Mouse (Mus musculus): ENCODE measurements around the gene Foxred2. TPM values are rescaled to one million over a fixed set of nuclear protein-coding genes. Genes with fewer than 3 reads are reported as not detected.

Gene Foxred2
- total RNA-seq, 2 experiments from 2014 or later, result 0.64 to 0.87 TPM

DNA sequence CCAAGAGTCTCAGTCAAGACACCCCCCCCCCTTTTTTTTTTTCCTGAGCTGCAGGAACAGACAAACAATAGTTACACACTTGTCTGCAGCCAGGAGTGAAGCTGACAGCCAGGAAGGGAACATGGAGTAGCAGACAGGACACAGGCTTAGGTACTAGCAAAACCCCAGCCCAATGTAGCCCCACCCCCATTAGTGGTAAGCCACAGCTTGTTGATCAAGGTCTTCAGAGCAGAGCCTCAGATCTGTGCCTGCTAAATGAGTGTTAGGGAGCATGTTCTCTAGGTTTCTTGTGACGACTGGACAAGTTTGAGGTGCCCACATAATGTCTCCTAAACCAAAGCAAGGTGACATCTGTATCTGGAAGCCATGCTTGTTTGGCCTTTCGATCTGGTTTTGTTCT is 2.2 kb downstream of the Foxred2 start:
- no peak for DNase-seq
- intact Hi-C loops (cut with DNase I), result no loop called here

DNA sequence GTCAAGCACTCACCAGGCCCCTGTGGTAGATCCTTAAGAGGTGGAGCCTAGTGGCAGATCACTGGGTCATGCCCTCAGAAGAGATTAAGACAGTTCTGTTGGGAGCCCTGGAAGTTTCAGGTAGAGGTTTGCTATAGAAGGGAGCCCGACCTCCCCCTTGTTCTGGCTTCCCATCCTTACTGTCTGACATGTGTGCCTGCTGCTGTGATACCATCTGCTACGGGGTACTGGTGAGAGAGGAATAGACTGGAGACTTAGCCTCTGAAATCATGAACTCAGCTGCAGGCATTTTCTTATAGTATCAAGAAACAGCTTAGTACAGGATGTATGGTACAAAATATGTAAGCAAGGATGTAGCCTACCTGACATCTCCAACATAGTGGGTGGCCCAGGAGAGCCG is 3.6 kb downstream of the Foxred2 start:
- intact Hi-C loops (cut with DNase I), result no loop called here

DNA sequence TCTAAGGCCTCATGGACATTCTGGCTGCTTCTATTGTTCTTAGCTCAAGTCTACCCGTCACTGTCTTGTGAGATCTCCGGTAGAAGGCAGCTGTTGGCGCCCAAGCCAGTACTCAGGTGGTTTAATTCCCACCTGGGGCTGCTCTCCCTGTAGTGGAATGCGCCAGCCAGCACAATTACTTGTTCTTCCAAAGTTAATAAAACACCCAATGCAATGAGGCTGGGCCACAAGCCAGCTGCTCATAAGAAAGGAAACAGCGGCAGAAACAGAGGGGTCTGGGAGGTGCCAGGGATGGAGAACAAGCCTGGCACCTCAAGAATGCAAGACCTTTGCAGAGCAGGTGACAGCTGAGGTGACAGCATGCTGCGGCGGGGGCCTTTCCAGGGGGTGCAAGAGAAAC is 7.5 kb downstream of the Foxred2 start:
- DNase-seq, result no peak
- intact Hi-C loops (cut with DNase I), result no loop called here

More for the DNA sequence above, 3.6 kb downstream of the Foxred2 start:
- DNase-seq, result no peak

DNA sequence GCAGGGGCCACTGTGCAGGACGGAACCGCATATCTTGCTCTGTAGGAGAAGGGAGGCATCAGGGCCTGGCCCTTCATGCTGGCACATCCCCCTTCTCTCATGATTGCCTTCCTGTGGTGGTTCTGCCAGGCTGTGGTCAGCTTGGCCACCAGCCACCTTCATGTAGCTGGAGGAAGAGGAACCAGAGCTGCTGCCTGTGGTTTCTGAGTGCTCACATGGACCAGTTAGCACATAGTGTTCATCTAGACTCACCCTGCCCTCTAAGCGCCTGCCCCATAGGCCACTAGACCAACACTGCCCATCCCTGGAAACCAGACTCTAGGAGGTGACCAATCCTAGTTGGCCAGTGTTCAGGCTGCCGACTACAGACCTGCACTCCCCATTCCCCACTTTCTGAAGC is 10.8 kb downstream of the Foxred2 start:
- DNase-seq, result no peak

DNA sequence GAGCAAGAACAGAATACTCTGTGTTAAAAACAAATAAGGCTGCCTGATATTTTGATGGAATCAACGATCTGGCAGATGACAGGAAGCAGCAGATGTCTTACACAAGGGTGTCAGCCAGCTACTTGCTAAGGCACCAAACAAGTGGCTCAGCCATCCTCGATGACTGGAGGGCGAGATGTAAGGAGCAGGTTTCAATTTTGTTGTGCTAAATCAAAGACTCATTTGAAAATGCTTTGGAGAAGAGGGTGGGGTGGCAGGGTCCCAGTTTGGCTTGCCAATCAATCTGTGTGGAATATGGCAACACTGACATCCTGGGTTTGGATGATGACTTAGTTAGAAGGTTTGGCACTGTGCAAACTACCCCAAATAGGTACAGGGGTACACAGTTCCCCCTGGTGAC is 15.0 kb downstream of the Foxred2 start:
- no peak for DNase-seq
- intact Hi-C loops (cut with DNase I), result no loop called here

More for the DNA sequence above, 10.8 kb downstream of the Foxred2 start:
- intact Hi-C loops (cut with DNase I), result no loop called here

DNA sequence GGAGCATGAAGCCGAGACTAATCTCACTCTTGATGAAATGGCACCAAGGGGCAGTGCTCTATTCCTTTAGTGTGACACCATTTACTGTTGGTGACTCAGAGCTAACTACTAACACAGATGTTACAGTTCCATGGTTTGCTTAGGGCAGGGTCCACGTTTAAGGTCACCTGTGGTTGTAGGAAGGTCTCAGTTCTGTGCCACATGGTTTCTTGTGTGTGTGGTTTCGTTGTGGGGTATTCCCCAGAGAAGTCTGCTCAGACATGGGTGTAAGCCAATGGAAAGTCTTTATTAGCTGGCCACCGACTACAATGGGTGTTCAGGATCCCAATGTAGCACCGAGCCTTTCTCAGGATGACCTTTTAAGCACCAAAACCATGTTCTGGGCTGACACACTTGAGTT is 18.0 kb downstream of the Foxred2 start:
- no peak for DNase-seq
- intact Hi-C loops (cut with DNase I), result no loop called here

DNA sequence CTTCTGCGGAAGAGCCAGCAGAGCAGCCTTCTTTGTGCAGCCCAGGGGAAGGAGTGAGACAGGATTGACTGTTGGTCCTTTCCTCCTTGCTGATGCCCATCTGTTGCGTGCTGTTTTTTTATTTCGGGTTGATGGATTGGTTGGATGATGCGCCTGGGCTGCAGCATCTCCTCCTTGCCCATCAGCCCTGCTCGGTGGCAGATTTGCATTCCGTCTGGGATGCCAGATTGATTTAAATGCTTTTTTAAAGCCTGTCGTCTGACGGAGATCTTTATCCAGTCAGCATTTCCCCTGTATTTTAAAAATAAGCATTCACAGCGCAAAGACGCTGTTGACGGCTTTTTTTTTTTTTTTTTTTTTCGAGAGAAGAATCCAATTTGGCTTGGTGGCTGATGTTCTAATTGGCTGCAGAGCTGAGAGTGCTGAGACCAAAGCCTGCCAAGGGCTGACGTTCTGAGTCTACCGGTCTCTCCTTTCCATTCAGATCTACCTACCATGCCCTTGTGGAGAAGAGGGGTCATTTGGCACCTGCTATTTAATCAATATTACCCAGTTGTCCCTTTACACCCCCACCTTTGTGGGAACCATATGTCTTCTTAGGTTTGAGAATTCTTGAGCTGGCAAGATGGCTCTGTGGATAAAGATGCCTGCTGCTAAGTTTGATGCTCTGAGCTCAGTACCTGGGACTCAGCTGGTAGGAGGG is 20.7 kb downstream of the Foxred2 start:
- intact Hi-C loops (cut with DNase I), result no loop called here
- DNase-seq, result no peak

DNA sequence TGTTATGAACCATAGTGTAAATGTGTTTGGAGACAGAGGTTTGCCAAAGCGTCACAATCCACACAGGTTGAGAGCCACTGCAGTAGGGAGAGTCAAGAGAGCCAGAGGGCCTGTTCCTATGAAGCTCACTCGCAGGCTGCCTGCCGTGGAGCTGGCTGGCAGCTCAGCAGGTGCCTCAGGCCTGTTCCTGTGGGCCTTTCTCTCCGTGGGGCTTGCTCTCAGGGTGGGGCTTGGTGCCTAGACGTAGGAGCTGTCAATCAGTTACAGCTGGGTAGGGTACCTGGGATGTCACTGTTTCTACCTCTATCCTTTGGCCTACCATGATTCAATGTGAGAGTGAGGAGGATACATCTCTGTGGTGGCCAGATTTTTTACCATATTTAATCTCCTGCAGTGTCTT is 21.6 kb downstream of the Foxred2 start:
- intact Hi-C loops (cut with DNase I), result loop anchor here (5.0 kb wide), 1 partner anchor 37 kb away; the partner anchor contains the start of gene Eif3d
- DNase-seq, result no peak

DNA sequence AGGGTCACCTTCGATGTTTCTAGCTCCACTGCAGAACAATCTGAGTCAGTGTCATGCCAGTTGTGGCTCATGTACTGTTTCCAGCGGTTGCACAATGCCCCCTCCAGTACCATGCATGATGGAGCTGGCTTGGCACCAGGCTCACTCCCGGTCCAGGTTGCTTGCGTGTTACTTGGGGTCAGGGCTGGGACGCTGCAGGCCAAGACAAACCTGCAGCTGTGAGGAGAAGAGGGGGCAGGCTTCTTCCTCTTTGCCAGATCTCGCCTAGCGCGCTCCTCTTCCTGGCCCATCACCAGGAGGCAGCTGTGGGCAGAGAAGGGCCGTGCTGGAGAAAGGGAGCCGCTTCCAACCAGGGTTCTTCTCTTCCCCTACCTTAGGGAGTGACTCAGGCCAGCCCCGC is 22.2 kb downstream of the Foxred2 start:
- intact Hi-C loops (cut with DNase I), result loop anchor here (5.0 kb wide), 1 partner anchor 38 kb away; the partner anchor contains the start of gene Eif3d
- DNase-seq, result peak in 1 of 2 experiments; percentile 43

DNA sequence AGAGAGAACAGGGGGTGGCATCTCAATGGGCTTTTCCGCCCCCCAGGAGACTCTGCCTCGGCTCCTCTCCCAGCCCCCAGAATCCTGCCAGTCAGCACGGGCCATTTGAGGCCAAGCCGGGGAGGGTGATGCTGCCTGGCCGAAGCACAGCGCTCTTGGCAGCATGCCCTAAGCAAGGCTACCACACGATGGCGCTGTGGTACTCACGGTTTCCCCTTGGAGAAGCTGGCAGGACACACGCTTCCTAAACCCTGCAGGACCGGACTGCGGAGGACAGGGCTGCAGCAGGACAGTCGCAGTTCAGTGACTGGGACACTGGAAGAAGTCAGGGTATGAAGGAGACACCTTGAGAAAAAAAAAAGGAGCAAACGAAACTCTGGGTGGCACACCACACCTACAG is 22.8 kb downstream of the Foxred2 start:
- intact Hi-C loops (cut with DNase I), result loop anchor here (5.0 kb wide), 1 partner anchor 39 kb away; the partner anchor contains the start of gene Eif3d
- peak; percentile 98 to 100 for DNase-seq

DNA sequence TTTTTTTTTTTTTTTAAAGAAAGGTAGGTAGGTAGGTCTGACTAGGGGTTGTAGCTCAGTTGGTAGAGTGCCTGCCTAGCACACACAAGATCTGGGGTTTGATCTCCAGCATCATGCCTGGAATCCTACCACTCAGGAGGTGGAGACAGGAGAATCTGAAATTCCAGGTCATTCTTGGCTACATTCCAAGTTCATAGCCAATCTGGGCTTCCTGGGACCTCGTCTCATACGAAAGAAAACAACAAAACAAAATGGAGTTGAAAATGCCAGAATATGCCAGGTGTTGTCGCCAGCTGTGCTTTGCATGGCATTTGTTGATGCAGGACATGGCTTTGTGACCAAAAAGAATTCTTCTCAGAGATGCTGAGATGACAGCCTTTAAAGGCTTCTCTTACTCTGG is 23.3 kb downstream of the Foxred2 start:
- DNase-seq, result no peak
- intact Hi-C loops (cut with DNase I), result loop anchor here (5.0 kb wide), 1 partner anchor 39 kb away; the partner anchor contains the start of gene Eif3d

DNA sequence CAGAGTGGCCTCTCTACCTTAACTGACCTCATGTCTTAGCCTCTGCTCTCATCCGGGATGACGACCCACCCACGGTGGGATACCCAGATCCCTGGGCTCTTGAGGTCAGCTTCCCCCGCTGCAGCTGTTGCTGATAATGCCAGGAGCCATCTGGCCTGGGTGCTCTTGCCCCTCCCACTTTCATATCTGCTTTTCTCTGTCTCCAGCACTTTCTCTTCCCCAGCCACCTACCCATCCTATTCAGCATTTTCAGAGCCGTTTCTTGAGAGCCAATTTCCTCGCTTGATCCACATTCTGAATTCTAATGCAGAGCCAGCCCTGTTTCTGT is 24.9 kb downstream of the Foxred2 start:
- DNase-seq, result no peak
- intact Hi-C loops (cut with DNase I), result loop anchor here (5.0 kb wide), 1 partner anchor 41 kb away; the partner anchor contains the start of gene Eif3d

DNA sequence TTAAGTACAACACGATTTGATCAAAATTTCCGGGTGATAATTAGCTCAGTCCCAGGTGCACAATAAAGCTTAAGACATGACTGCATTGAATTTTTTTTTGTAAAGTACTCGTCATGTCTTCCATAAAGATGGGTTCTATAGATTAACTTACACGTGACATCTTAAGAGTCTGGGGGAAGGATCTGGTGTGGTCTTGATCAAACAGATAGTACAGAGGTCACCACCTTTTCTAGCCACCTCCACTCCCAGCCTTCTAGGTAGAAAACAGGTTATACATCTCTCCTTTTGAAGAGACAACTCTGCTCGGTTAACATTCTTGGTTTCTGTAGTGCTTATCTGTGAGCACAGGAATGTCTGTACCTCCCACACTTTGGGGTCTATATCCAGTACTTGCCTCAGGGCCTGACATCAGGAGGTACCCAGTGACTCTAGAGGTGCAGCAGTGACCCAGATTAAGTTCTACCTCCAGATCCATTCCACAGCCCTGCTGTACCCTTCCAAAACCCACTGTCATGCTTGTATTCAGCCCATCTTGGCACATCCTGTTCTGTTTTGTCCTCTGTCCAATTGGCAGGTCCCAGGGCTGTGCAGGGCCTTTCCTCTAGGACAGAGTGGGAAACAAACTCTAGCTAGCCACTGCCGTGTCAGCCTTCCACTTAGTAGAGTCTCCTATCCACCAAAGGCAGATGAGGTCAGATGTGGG is 25.4 kb downstream of the Foxred2 start:
- DNase-seq, result no peak
- intact Hi-C loops (cut with DNase I), result loop anchor here (5.0 kb wide), 1 partner anchor 41 kb away; the partner anchor contains the start of gene Eif3d

DNA sequence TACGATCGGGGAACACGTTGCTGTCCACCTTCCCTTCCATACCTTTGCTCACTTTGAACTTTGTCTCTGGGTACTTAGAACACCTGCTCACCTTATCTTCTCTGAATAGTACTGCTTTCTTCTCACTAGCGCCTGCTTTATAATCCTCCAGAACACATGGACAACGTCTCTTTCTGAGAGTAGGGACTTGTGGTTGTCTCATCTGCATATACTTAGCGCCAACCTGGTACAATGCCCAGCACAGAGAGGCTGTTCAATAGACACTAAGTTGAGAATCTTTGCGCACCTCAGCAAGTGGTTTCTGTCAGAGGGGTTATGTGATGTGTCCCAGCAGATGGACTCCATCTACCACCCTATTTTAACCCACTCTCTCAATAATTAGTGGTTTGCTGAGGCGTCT is 26.7 kb downstream of the Foxred2 start:
- intact Hi-C loops (cut with DNase I), result loop anchor here (5.0 kb wide), 1 partner anchor 42 kb away; the partner anchor contains the start of gene Eif3d
- DNase-seq, result no peak

DNA sequence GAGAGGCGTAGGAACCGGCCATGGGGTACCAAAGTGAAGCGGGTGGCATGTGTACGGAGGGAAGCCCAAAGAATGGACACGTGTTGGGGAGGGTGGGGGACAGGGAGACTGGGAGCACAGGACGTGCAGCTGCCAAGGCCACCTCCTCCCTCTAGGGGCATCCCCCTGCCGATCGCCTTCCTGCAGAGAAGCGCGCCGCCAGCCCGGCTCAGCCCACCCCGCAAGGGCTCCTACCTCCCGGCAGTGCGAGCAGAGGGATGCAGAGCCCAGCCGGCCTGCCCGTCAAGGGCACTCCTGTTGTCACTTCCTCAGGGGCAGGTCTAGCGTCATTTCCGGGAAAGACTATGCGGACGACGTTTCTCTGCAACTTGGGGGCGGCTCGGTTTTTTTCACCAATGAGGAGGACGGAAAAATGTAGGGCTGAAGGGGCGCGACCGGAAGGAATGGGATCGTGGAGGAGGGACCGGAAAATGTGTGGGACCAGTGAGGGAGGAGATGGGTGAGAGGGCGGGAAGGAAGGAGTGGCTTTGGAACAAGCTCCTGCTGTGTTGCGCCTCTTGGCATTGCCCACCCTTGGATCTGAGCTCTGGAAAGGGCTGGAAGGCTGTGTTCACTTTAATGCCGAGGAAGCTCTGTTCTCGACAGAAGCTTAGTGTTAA is 27.7 kb downstream of the Foxred2 start, which contains the start of gene Txn2:
TSS of gene Txn2 (minus strand) at position 334 of the 659 bp plus-strand sequence.
- intact Hi-C loops (cut with DNase I), result no loop called here
- DNase-seq, result peak; percentile 89 to 94

DNA sequence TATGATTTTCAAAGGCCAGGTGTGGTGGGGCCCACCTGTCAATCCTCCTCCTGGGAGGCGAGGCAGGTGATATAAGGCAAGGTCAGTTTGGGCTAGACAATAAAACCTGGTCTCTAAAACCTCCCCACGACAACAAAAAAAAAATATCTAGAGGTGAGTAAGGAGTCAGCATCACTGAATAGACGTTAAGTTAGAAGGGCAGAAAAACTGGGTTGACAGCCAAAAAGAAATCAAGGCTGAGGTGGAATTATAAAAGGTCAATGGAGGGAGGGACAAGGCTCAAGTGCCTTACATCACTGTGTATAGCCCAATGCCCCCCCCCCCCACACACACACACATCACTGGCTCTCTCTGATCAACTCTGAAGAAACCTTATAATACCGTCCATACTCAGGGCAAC is 28.4 kb downstream of the Foxred2 start:
- DNase-seq, result no peak
- intact Hi-C loops (cut with DNase I), result no loop called here

DNA sequence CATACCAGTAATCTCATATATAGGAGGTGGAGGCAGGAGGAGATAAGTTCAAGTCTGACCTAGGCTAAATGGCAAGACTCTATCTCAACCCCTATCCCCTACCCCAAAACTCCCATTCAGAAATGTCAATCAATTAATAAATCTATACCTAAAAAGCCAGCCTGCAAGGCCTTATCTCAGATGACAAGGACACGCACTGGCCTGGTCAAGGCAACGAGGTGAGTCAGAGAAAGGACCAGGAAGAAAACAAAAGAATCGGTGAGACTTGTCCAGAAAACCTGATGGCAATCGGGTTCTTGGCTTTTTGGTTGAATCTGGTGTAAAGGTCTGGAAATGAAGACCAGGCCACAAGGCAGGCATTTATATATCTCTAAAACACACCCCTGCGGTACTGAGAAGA is 29.6 kb downstream of the Foxred2 start:
- DNase-seq, result no peak
- intact Hi-C loops (cut with DNase I), result no loop called here

DNA sequence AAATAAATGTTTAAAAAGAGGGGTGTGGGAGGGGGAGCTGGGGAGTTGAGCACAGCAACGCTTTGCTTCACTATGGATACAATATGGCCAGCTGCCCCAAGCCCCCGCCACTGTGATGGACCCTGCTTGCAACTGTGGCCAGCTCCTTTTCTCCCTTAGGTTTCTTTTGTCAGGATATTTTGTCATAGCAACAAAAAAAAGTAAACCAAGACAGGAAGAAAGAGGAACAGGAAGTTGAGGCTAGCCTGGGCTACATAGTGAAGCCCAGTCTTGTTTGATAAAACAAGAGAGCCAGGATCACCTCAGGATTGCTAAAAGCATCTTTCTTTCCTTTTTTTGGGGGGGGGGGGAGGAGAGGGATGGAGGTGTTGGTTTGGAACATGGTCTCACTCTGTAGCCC is 31.3 kb downstream of the Foxred2 start:
- DNase-seq, result no peak
- intact Hi-C loops (cut with DNase I), result no loop called here

DNA sequence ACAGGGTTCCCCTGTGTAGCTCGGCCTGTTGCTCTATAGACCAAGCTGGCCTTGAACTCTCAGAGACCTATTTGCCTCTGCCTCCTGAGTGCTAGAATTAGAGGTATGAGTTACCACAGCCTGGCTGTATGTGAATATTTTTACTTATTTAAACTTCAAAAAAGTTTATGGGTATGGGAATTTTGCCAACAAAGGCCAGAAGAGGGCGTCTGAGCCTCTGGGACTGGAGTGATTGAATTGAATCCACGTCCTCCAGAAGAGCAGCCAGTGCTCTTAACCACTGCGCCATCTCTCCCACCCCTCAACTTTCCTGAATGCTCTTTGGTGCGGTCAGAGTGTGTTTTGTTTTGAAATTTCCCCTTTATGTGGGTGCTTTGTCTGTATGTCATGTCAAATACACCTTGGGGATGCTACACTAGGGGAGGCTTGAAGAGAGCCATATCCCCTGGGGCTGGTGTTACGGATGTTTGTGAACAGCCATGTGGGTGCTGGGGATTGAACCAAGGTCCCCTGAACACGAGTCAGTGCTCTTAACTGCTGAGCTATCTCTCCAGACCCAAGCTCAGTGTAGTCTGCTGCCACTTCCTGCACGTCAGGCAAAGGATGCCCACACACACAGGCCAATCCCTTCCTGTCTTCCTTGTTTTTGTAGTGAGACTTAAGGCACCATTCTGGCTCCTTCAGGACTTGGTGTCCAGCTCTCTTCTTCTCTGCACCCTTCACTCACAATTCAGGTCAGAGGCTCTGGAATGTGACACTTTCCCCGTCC is 33.1 kb downstream of the Foxred2 start:
- intact Hi-C loops (cut with DNase I), result no loop called here
- no peak for DNase-seq

DNA sequence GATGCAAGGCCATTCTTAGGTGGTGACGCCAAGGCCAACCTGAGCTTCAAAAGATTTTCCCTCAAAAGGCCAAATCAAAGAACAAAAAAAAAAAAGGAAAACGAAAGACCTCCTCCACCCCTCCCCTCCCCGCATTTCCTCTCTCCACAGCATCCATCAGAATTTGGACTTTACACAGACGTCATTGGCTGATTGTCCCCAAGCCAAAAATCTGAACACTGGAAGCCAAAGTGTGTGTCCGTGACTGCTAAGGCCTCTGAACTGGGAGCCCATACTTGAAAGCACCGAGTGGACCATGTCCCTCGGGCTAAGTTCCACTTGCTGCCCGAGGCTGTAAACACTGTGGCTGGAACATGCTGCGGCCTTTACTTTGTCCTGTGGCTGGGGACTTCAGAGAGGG is 33.8 kb downstream of the Foxred2 start:
- no peak for DNase-seq
- intact Hi-C loops (cut with DNase I), result no loop called here

Data from gastrocnemius, postnatal 36 days (tissue).